Mouse (Mus musculus): ENCODE measurements around the gene Tyk2. TPM values are rescaled to one million over a fixed set of nuclear protein-coding genes. Genes with fewer than 3 reads are reported as not detected.

The Tyk2 gene
- polyA plus RNA-seq, 1 experiment from 2014 or later, result 10.3 TPM

- WGBS, result 90% methylated on average over 8 of the region's 8 CpGs
- Histone ChIP-seq H3K36me3 (no peaks in the 10 kb centered on the region), H3K9ac (replicated peaks) (no peak overlapping the region), H3K9me3 (no peaks in the 10 kb centered on the region), H3K27ac (replicated peaks) (no peak overlapping the region), H3K4me2 (replicated peaks) (no peak overlapping the region), H3K4me3 (no peak overlapping the region), H3K4me1 (no peaks in the 10 kb centered on the region), H3K27me3 (no peaks in the 10 kb centered on the region)
- no peak for ATAC-seq (replicated peaks)
These were observed 33.2 kb downstream of the Tyk2 start for GRCm38 (mm10) chr9:21097793-21098192.

GRCm38 (mm10) chr9:21095958-21096357 is 35.1 kb downstream of the Tyk2 start:
- Histone ChIP-seq H3K27me3 (no peaks in the 10 kb centered on the region), H3K4me1 (peaks cover 8% of the 10 kb centered on the region), H3K4me2 (replicated peaks) (no peak overlapping the region), H3K9me3 (no peaks in the 10 kb centered on the region), H3K27ac (replicated peaks) (no peak overlapping the region), H3K36me3 (no peaks in the 10 kb centered on the region), H3K9ac (replicated peaks) (no peak overlapping the region), H3K4me3 (no peak overlapping the region)
- no peak for ATAC-seq (replicated peaks)
- WGBS, result 58% methylated on average over 4 of the region's 4 CpGs

GRCm38 (mm10) chr9:21093423-21093822 is 37.6 kb downstream of the Tyk2 start:
- Histone ChIP-seq H3K9ac (replicated peaks) (no peak overlapping the region), H3K4me2 (replicated peaks) (no peak overlapping the region), H3K27me3 (no peaks in the 10 kb centered on the region), H3K27ac (replicated peaks) (no peak overlapping the region), H3K4me1 (peaks cover 24% of the 10 kb centered on the region), H3K36me3 (peaks cover 9% of the 10 kb centered on the region), H3K9me3 (no peaks in the 10 kb centered on the region), H3K4me3 (no peak overlapping the region)
- WGBS, result 97% methylated on average over 9 of the region's 9 CpGs
- ATAC-seq (replicated peaks), result no peak

- H3K4me1 ChIP-seq, result peaks cover 24% of the 10 kb centered on the region
- ATAC-seq (replicated peaks), result peak; percentile 100
- H3K4me3 ChIP-seq, result peak within 1 kb of the TSS; percentile 92
- no peaks in the 10 kb centered on the region for H3K27me3 ChIP-seq
- peak within 1 kb of the TSS; percentile 78 for H3K9ac ChIP-seq (replicated peaks)
- no peaks in the 10 kb centered on the region for H3K9me3 ChIP-seq
- peak within 1 kb of the TSS; percentile 94 for H3K27ac ChIP-seq (replicated peaks)
- peak within 1 kb of the TSS; percentile 73 for H3K4me2 ChIP-seq (replicated peaks)
- under 1% methylated on average over 54 of the region's 54 CpGs for WGBS
- H3K36me3 ChIP-seq, result peaks cover 23% of the 10 kb centered on the region
These were observed 39.2 kb downstream of the Tyk2 start, which contains the start of the genes Gm38431 and Raver1 for GRCm38 (mm10) chr9:21091707-21092320. Gene Gm38431, minus strand, starts transcription at chr9:21091997. Gene Raver1, minus strand, starts transcription at chr9:21092008.

GRCm38 (mm10) chr9:21090972-21091706 is 39.9 kb downstream of the Tyk2 start:
- peak overlapping the region; percentile 78 for H3K9ac ChIP-seq (replicated peaks)
- ATAC-seq (replicated peaks), result no peak
- WGBS, result 4% methylated on average over 24 of the region's 24 CpGs
- peak overlapping the region; percentile 94 for H3K27ac ChIP-seq (replicated peaks)
- H3K4me2 ChIP-seq (replicated peaks), result peak overlapping the region; percentile 73
- peaks cover 24% of the 10 kb centered on the region for H3K4me1 ChIP-seq
- no peaks in the 10 kb centered on the region for H3K9me3 ChIP-seq
- H3K36me3 ChIP-seq, result peaks cover 29% of the 10 kb centered on the region
- H3K4me3 ChIP-seq, result peak overlapping the region; percentile 92
- H3K27me3 ChIP-seq, result no peaks in the 10 kb centered on the region

- ATAC-seq (replicated peaks), result no peak
- no peaks in the 10 kb centered on the region for H3K9me3 ChIP-seq
- peak overlapping the region; percentile 73 for H3K4me2 ChIP-seq (replicated peaks)
- peak overlapping the region; percentile 78; the same call in 1 of the 2 replicates for H3K9ac ChIP-seq (replicated peaks)
- peaks cover 24% of the 10 kb centered on the region for H3K4me1 ChIP-seq
- H3K27me3 ChIP-seq, result no peaks in the 10 kb centered on the region
- peak overlapping the region; percentile 92 for H3K4me3 ChIP-seq
- H3K36me3 ChIP-seq, result peaks cover 35% of the 10 kb centered on the region
- H3K27ac ChIP-seq (replicated peaks), result no peak overlapping the region
- 97% methylated on average over 1 of the region's 1 CpGs for WGBS
These were observed 40.5 kb downstream of the Tyk2 start for GRCm38 (mm10) chr9:21090537-21090936.

- H3K9me3 ChIP-seq, result no peaks in the 10 kb centered on the region
- H3K4me1 ChIP-seq, result 0 out of 2 replicates have a peak, but pooled peaks cover 2% of the 10 kb centered on the region
- no peak for ATAC-seq (replicated peaks)
- H3K4me3 ChIP-seq, result no peak overlapping the region
- peaks cover 87% of the 10 kb centered on the region for H3K36me3 ChIP-seq
- H3K27me3 ChIP-seq, result no peaks in the 10 kb centered on the region
- H3K9ac ChIP-seq (replicated peaks), result no peak overlapping the region
- no peak overlapping the region for H3K27ac ChIP-seq (replicated peaks)
- WGBS, result 80% methylated on average over 3 of the region's 3 CpGs
- H3K4me2 ChIP-seq (replicated peaks), result no peak overlapping the region
These were observed 47.7 kb downstream of the Tyk2 start for GRCm38 (mm10) chr9:21083324-21083723.

- Histone ChIP-seq H3K4me2 (replicated peaks) (no peak overlapping the region), H3K9me3 (no peaks in the 10 kb centered on the region)
These were observed 49.9 kb downstream of the Tyk2 start for GRCm38 (mm10) chr9:21081127-21081526.

GRCm38 (mm10) chr9:21075625-21076024 is 55.4 kb downstream of the Tyk2 start:
- H3K27me3 ChIP-seq, result no peaks in the 10 kb centered on the region
- H3K36me3 ChIP-seq, result peaks cover 50% of the 10 kb centered on the region
- H3K9me3 ChIP-seq, result no peaks in the 10 kb centered on the region
- peaks cover 20% of the 10 kb centered on the region for H3K4me1 ChIP-seq
- 91% methylated on average over 3 of the region's 3 CpGs for WGBS
- H3K4me2 ChIP-seq (replicated peaks), result no peak overlapping the region
- no peak overlapping the region for H3K4me3 ChIP-seq
- no peak overlapping the region for H3K9ac ChIP-seq (replicated peaks)
- ATAC-seq (replicated peaks), result no peak
- H3K27ac ChIP-seq (replicated peaks), result no peak overlapping the region

More at GRCm38 (mm10) chr9:21081127-21081526, 49.9 kb downstream of the Tyk2 start:
- H3K36me3 ChIP-seq, result peaks cover 84% of the 10 kb centered on the region
- no peak overlapping the region for H3K9ac ChIP-seq (replicated peaks)
- 0 out of 2 replicates have a peak, but pooled peaks cover 2% of the 10 kb centered on the region for H3K4me1 ChIP-seq
- no peak overlapping the region for H3K27ac ChIP-seq (replicated peaks)
- no peak for ATAC-seq (replicated peaks)
- 81% methylated on average over 9 of the region's 9 CpGs for WGBS
- H3K4me3 ChIP-seq, result no peak overlapping the region
- H3K27me3 ChIP-seq, result no peaks in the 10 kb centered on the region

GRCm38 (mm10) chr9:21074173-21074572 is 56.9 kb downstream of the Tyk2 start:
- WGBS, result 100% methylated on average over 1 of the region's 1 CpGs
- no peak overlapping the region for H3K27ac ChIP-seq (replicated peaks)
- no peak overlapping the region for H3K4me3 ChIP-seq
- no peak overlapping the region for H3K9ac ChIP-seq (replicated peaks)
- no peak overlapping the region for H3K4me2 ChIP-seq (replicated peaks)
- H3K4me1 ChIP-seq, result peaks cover 20% of the 10 kb centered on the region
- H3K36me3 ChIP-seq, result peaks cover 36% of the 10 kb centered on the region
- H3K27me3 ChIP-seq, result no peaks in the 10 kb centered on the region
- ATAC-seq (replicated peaks), result no peak
- H3K9me3 ChIP-seq, result no peaks in the 10 kb centered on the region

- peak within 1 kb of the TSS; percentile 29; the same call in 1 of the 2 replicates for H3K27ac ChIP-seq (replicated peaks)
- ATAC-seq (replicated peaks), result peak; percentile 94
- no peaks in the 10 kb centered on the region for H3K9me3 ChIP-seq
- H3K27me3 ChIP-seq, result no peaks in the 10 kb centered on the region
- 3% methylated on average over 58 of the region's 58 CpGs for whole genome bisulfite sequencing
- peak within 1 kb of the TSS; percentile 66 for H3K9ac ChIP-seq (replicated peaks)
- peaks cover 20% of the 10 kb centered on the region for H3K4me1 ChIP-seq
- H3K4me3 ChIP-seq, result peak within 1 kb of the TSS; percentile 57
- peak within 1 kb of the TSS; percentile 86 for H3K4me2 ChIP-seq (replicated peaks)
- peaks cover 26% of the 10 kb centered on the region for H3K36me3 ChIP-seq
These were observed 57.8 kb downstream of the Tyk2 start, which contains the start of the genes Gm49373 and Fdx1l for GRCm38 (mm10) chr9:21073044-21073840. Gene Gm49373, minus strand, starts transcription at chr9:21073096. Gene Fdx1l, minus strand, starts transcription at chr9:21073614.
